Mouse (Mus musculus) forebrain, embryonic 14.5 days (tissue): Measurements from ENCODE around the gene Gm20403. TPM values are rescaled to one million over a fixed set of nuclear protein-coding genes. Genes with fewer than 3 reads are reported as not detected.
"Not testable (repeated sequence)": the region's sequence is repeated elsewhere in the genome, so short reads cannot be mapped to it uniquely, and the experiment has no call there.

Source experiments
- ATAC-seq: fragments of 200-750 bp; cut with Nextera tagmentation; 2 replicates; pipeline ENCODE4 v1.8.0; 2017; ENCODE audit warnings: mild to moderate bottlenecking, moderate library complexity
- DNase-seq: peaks from one replicate; pipeline ENCODE4 v3.0.0-alpha.2; 2015; ENCODE audit warnings: low spot score
- H3K27ac ChIP-seq: fragments of 300-500 bp; sonication (generic); 2 replicates; pipeline ENCODE4 v1.5.1; 2014; ENCODE audit warnings: low read depth, mild to moderate bottlenecking, control low read depth, low read length, moderate library complexity
- H3K27me3 ChIP-seq: fragments of 300-500 bp; sonication (generic); replicated peaks from 2 replicates; pipeline ENCODE4 v1.6.1; 2014; ENCODE audit warnings: low read length, control low read depth, mixed read lengths; ENCODE audit not compliant: control insufficient read depth, insufficient read depth
- H3K36me3 ChIP-seq: fragments of 300-500 bp; sonication (generic); 2 replicates; pipeline ENCODE4 v1.6.1; 2014; ENCODE audit warnings: low read length, control low read depth; ENCODE audit not compliant: control insufficient read depth, insufficient read depth
- H3K4me1 ChIP-seq: fragments of 300-500 bp; sonication (generic); 2 replicates; pipeline ENCODE4 v1.6.1; 2014; ENCODE audit warnings: antibody characterized with exemption, low read length, control low read depth; ENCODE audit not compliant: control insufficient read depth, insufficient read depth
- H3K4me2 ChIP-seq: fragments of 300-500 bp; sonication (generic); 2 replicates; pipeline ENCODE4 v1.6.1; 2014; ENCODE audit warnings: mild to moderate bottlenecking, control low read depth, low read length
- H3K4me3 ChIP-seq: fragments of 300-500 bp; sonication (generic); 2 replicates; pipeline ENCODE4 v1.5.1; 2014; ENCODE audit warnings: low read depth, low read length, control low read depth
- H3K9ac ChIP-seq: fragments of 300-500 bp; sonication (generic); 2 replicates; pipeline ENCODE4 v1.6.1; 2014; ENCODE audit warnings: mild to moderate bottlenecking, low read length, control low read depth, moderate library complexity
- H3K9me3 ChIP-seq: fragments of 300-500 bp; sonication (generic); replicated peaks from 2 replicates; pipeline ENCODE4 v1.6.1; 2016; ENCODE audit warnings: low read length, control low read depth, mixed read lengths; ENCODE audit not compliant: control insufficient read depth
- WGBS: fragments of 180-500 bp; shearing (Covaris S2); extraction: QIAGEN DNeasy Blood & Tissue Kit; methylation state at CpG from one replicate; pipeline ENCODE4 v1.1.7; 2014; 5-methylcytosine and 5-hydroxymethylcytosine counted together
- polyA plus RNA-seq: library from polyadenylated mRNA; unstranded; fragments of >200 nt; fragmentation: Nextera tagmentation; extraction: Ambion mirVana; gene quantifications from 2 replicates; pipeline ENCODE4 v1.2.1, GENCODE M21; 2014

Gm20403 gene
- polyA plus RNA-seq, 1 experiment from 2014 or later = not detected

- Histone ChIP-seq H3K4me1 (no peaks in the 10 kb centered on the region), H3K9ac (no peak overlapping the region), H3K36me3 (no peaks in the 10 kb centered on the region), H3K27ac (no peak overlapping the region), H3K9me3 (no peaks in the 10 kb centered on the region), H3K4me2 (no peak overlapping the region), H3K4me3 (no peak overlapping the region), H3K27me3 (no peaks in the 10 kb centered on the region)
- ATAC-seq (no peak), DNase-seq (no peak)
- 64% methylated on average over 1 of the region's 1 CpGs for WGBS
These were observed 26.7 kb upstream of the Gm20403 start for GRCm38 (mm10) chr12:55013031-55013430.

GRCm38 (mm10) chr12:55007361-55008008 is 21.2 kb upstream of the Gm20403 start:
- Histone ChIP-seq H3K27me3 (no peaks in the 10 kb centered on the region), H3K9me3 (no peaks in the 10 kb centered on the region), H3K4me2 (no peak overlapping the region), H3K9ac (no peak overlapping the region), H3K4me1 (no peaks in the 10 kb centered on the region), H3K4me3 (no peak overlapping the region), H3K27ac (no peak overlapping the region), H3K36me3 (no peaks in the 10 kb centered on the region)
- WGBS = 80% methylated on average over 14 of the region's 14 CpGs
- ATAC-seq (no peak), DNase-seq (no peak)

- Histone ChIP-seq H3K4me2 (no peak overlapping the region), H3K4me3 (no peak overlapping the region), H3K9me3 (no peaks in the 10 kb centered on the region), H3K27ac (no peak overlapping the region), H3K4me1 (no peaks in the 10 kb centered on the region), H3K27me3 (no peaks in the 10 kb centered on the region), H3K9ac (no peak overlapping the region), H3K36me3 (no peaks in the 10 kb centered on the region)
- DNase-seq = no peak
- no peak for ATAC-seq
- 90% methylated on average over 7 of the region's 7 CpGs for WGBS
These were observed 19.7 kb upstream of the Gm20403 start for GRCm38 (mm10) chr12:55006071-55006470.

GRCm38 (mm10) chr12:55004396-55004795 is 18.1 kb upstream of the Gm20403 start:
- H3K9me3 ChIP-seq = no peaks in the 10 kb centered on the region
- H3K4me2 ChIP-seq = no peak overlapping the region
- 99% methylated on average over 3 of the region's 3 CpGs for WGBS
- DNase-seq (no peak), ATAC-seq (no peak)
- no peak overlapping the region for H3K4me3 ChIP-seq
- H3K36me3 ChIP-seq = no peaks in the 10 kb centered on the region
- H3K4me1 ChIP-seq = no peaks in the 10 kb centered on the region
- no peak overlapping the region for H3K27ac ChIP-seq
- H3K9ac ChIP-seq = no peak overlapping the region
- H3K27me3 ChIP-seq = no peaks in the 10 kb centered on the region

DNA sequence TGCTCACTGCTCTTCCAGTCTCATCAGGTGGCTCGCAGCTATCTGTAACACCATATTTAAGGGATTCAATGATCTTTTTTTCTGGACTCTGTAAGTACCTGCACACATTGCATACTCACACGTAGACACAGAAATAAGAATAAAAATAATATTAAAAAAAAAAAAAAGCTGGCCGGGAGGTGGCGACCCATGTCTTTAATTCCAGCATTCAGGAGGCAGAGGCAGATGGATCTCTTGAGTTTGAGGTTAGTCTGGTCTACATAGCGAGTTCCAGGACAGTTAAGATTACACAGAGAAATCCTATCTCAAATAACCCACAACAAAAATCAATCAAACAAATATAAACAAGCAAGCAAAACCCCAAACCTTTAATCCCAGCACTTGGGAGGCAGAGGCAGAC is 17.5 kb upstream of the Gm20403 start:
- Histone ChIP-seq H3K9me3 (no peaks in the 10 kb centered on the region), H3K9ac (no peak overlapping the region), H3K4me1 (no peaks in the 10 kb centered on the region), H3K27ac (no peak overlapping the region), H3K27me3 (no peaks in the 10 kb centered on the region), H3K4me3 (no peak overlapping the region), H3K4me2 (no peak overlapping the region), H3K36me3 (no peaks in the 10 kb centered on the region)
- 94% methylated on average over 5 of the region's 5 CpGs for WGBS
- DNase-seq = no peak
- ATAC-seq = no peak

DNA sequence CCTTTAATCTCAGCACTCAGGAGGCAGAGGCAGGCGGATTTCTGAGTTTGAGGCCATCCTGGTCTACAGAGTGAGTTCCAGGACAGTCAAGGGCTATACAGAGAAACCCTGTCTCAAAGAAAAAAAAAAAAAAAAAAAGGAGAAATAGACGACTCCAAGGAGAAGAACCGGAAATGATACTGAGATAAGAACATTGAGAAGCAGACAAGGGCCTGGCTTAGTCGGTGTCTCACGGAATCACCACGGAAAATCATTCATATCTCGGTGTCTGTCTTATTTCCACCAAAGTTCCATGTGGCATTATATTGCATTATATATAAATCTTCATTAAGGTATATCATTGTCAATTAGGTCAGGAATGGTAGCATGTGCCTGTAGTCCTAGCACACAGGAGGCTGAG is 16.2 kb upstream of the Gm20403 start:
- WGBS = 94% methylated on average over 7 of the region's 7 CpGs
- H3K36me3 ChIP-seq, H3K9ac ChIP-seq, H3K27me3 ChIP-seq, H3K4me1 ChIP-seq, H3K4me3 ChIP-seq, DNase-seq, H3K4me2 ChIP-seq, ATAC-seq, H3K27ac ChIP-seq, H3K9me3 ChIP-seq: not testable (repeated sequence)

GRCm38 (mm10) chr12:54999016-54999690 is 12.8 kb upstream of the Gm20403 start:
- Histone ChIP-seq H3K9ac (no peak overlapping the region), H3K27me3 (no peaks in the 10 kb centered on the region), H3K4me1 (no peaks in the 10 kb centered on the region), H3K4me3 (no peak overlapping the region), H3K36me3 (no peaks in the 10 kb centered on the region), H3K4me2 (no peak overlapping the region), H3K9me3 (no peaks in the 10 kb centered on the region), H3K27ac (no peak overlapping the region)
- DNase-seq = no peak
- ATAC-seq = no peak
- 88% methylated on average over 14 of the region's 14 CpGs for WGBS

- no peaks in the 10 kb centered on the region for H3K36me3 ChIP-seq
- 89% methylated on average over 5 of the region's 5 CpGs for WGBS
- no peak for DNase-seq
- no peaks in the 10 kb centered on the region for H3K4me1 ChIP-seq
- no peak overlapping the region for H3K27ac ChIP-seq
- no peaks in the 10 kb centered on the region for H3K9me3 ChIP-seq
- no peak for ATAC-seq
- no peak overlapping the region for H3K9ac ChIP-seq
- H3K4me3 ChIP-seq = no peak overlapping the region
- no peaks in the 10 kb centered on the region for H3K27me3 ChIP-seq
- no peak overlapping the region for H3K4me2 ChIP-seq
These were observed 12.1 kb upstream of the Gm20403 start for GRCm38 (mm10) chr12:54998411-54998810.

DNA sequence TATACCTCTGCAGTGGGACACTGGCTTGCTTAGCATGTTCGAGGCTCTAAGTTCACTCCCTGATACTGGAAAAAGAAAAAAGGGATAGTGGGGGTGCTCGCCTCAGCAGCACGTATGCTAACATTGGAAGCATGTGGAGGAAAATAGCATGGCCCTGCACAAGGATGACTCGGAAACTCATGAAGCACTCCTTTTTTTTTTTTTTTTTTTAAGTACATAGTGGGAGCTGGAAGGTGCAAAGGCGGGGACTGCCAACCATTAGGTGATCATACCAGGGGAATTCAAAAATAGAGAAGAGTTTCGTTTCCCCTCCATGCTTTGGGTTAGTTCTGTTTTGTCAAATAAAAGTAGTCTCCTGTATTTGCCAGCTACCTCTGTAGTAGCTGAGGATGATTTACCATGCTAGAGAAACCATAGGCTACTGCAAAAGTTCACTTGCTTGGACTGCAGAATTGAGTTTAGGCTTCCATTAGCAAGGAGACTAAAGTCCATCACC is 10.7 kb upstream of the Gm20403 start:
- no peak overlapping the region for H3K4me2 ChIP-seq
- ATAC-seq (no peak), DNase-seq (no peak)
- H3K4me3 ChIP-seq = no peak overlapping the region
- no peaks in the 10 kb centered on the region for H3K4me1 ChIP-seq
- 93% methylated on average over 6 of the region's 6 CpGs for WGBS
- H3K36me3 ChIP-seq = no peaks in the 10 kb centered on the region
- H3K27me3 ChIP-seq = no peaks in the 10 kb centered on the region
- H3K9me3 ChIP-seq = no peaks in the 10 kb centered on the region
- H3K27ac ChIP-seq = no peak overlapping the region
- no peak overlapping the region for H3K9ac ChIP-seq
